Mouse (Mus musculus): Measurements from ENCODE around the gene Fmod. TPM values are rescaled to one million over a fixed set of nuclear protein-coding genes. Genes with fewer than 3 reads are reported as not detected.

Gene Fmod
- total RNA-seq, 2 experiments from 2014 or later, result 53.6 to 322 TPM

DNA sequence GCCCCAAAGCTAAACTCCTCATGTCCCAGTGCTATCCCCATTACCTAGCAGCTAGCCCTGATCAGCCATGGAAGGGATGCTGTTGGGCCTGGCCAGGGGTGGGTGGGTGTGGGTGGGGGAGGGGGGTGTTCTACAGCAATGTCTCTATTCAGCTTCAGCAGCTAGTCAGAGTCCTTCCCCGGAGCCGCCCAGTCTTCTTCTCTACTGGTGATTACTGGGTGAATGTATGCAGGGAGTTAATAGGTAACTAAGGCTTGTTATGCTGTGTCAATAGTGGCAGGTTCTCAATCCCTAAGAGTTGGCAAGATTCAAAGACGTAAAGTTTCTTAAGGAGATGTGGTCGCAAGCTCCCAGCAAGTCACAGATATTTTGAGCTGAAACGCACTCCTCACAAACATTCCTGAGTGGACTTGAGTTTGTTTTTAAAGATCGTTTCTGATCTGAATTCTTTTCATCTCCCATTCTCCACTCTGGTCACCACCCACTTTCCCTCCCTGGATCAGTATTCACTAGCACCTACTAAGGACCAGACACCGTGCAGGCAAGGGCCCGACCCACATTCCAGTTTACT is 33.1 kb downstream of the Fmod start:
- intact Hi-C loops (cut with DNase I), result no loop called here
- H3K4me3 ChIP-seq, result no peak overlapping the region
- TF ChIP-seq CTCF (IDR thresholded peaks at IDR 0.05), result no peak
- no peak overlapping the region for H3K27ac ChIP-seq
- no peak for DNase-seq

- H3K27ac ChIP-seq, result peak overlapping the region; percentile 51
Measured at GRCm38 (mm10) chr1:134071411-134072018, 34.5 kb downstream of the Fmod start.

GRCm38 (mm10) chr1:134073061-134073564 is 36.1 kb downstream of the Fmod start:
- DNase-seq, result no peak
- Histone ChIP-seq H3K4me3 (no peak overlapping the region), H3K27ac (peak overlapping the region; percentile 96)
- intact Hi-C loops (cut with DNase I), result no loop called here
- no peak for TF ChIP-seq CTCF (IDR thresholded peaks at IDR 0.05)

More at GRCm38 (mm10) chr1:134071411-134072018, 34.5 kb downstream of the Fmod start:
- DNase-seq, result no peak
- intact Hi-C loops (cut with DNase I), result no loop called here
- no peak for TF ChIP-seq CTCF (IDR thresholded peaks at IDR 0.05)
- H3K4me3 ChIP-seq, result no peak overlapping the region

- TF ChIP-seq CTCF (IDR thresholded peaks at IDR 0.05), result no peak
- intact Hi-C loops (cut with DNase I), result no loop called here
- DNase-seq, result no peak
- H3K27ac ChIP-seq, result peak overlapping the region; percentile 96
- no peak overlapping the region for H3K4me3 ChIP-seq
Measured at GRCm38 (mm10) chr1:134073658-134074057, 36.6 kb downstream of the Fmod start.

DNA sequence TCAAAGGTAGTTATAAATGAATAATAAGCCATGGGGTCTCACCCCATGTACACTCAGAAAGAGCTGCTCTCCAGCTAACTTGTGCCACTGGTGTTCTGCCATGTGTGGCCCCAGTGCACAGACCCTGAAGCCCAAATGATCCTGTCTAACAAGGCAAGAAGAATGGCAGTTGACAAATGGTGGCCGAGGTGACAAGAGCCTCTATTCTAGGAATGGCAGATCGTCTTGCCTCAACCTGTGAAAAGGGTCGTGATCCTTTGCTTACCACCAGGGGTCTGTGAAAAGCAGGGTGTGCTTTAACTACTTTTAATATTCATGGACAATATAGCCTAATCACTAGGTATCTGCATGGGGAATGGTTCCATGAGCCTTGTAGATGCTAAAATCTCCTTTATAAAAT is 37.1 kb downstream of the Fmod start:
- H3K27ac ChIP-seq, result peak overlapping the region; percentile 96; the same call in 1 of the 2 replicates
- DNase-seq, result no peak
- TF ChIP-seq CTCF (IDR thresholded peaks at IDR 0.05), result no peak
- intact Hi-C loops (cut with DNase I), result no loop called here
- no peak overlapping the region; the same call in 1 of the 2 replicates for H3K4me3 ChIP-seq

DNA sequence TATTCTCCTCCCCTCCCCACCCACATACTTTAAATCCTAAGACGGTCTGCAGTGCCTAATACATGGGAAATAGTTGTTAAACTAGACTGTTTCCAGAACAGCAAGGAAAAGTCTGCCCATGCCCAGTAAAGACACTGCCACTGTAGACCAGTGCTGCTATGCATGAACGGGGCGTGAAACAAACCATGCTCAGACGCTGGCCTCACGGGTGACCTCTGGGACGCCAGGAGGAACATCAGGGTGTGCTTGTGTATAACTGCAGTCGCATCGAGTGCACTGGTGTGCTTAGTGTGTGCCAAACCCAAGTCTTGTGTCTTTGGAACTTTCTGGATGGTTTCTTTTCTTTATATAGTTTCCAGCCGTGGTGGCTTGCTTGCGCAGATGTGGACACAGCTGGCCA is 37.6 kb downstream of the Fmod start:
- intact Hi-C loops (cut with DNase I), result no loop called here
- Histone ChIP-seq H3K4me3 (peak overlapping the region; percentile 85), H3K27ac (peak overlapping the region; percentile 96; the same call in 1 of the 2 replicates)
- TF ChIP-seq CTCF (IDR thresholded peaks at IDR 0.05), result no peak
- DNase-seq, result no peak

DNA sequence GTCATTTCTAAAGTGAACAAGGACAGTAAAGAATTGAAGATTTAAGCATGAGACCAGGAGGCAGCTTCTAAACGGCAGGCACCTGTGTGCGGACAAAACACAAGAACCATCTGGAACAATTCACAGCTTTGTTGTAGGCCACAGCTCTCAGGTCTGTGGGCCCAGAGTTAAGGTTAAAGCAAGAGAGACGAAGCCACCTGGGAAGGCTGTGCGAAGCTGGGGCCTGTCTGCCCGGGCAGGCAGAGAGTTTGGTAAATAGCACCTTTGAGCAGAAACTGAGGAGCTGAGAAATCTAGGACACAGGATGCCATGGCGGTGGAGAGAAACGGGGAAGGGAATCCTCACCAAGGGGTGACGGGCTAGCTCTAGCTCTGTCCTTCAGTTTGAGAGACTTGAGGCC is 38.5 kb downstream of the Fmod start:
- H3K4me3 ChIP-seq, result peak overlapping the region; percentile 85
- intact Hi-C loops (cut with DNase I), result no loop called here
- TF ChIP-seq CTCF (IDR thresholded peaks at IDR 0.05), result no peak
- H3K27ac ChIP-seq, result peak overlapping the region; percentile 96
- DNase-seq, result no peak

- Histone ChIP-seq H3K4me3 (peak overlapping the region; percentile 85), H3K27ac (peak overlapping the region; percentile 96)
- intact Hi-C loops (cut with DNase I), result no loop called here
- no peak for TF ChIP-seq CTCF (IDR thresholded peaks at IDR 0.05)
- no peak for DNase-seq
Measured at GRCm38 (mm10) chr1:134076789-134077188, 39.7 kb downstream of the Fmod start.

DNA sequence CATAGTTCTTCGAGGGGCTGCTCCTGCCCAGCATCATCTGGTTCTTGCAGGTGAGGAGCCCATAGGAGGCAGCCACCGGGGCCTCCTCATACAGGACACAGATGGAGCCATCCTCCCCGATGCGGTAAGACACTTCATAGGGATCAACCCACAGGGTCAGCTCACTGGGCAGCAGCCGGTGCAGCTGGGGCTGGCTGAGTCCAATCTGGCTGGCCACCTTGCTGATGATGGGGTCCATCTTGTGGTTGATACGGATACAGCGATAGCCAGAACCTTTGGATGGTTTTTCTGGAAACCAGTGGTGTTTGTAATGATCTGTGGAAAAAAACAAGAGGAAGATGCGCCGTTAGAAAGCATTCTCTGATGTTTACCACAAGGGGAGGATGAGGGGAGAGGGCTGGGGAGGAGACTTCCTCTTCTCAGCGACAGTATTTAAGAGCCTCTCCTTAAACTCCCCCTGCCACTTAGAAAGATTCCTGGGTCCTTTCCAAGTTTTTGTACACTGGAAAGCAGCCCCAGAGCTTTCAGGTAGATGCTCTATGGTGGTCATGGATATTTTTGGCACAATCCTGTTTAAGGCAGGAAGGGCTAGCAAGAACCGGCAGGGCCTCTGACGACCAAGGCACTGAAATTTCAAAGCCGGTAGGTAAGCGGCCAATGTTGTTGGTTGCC is 40.5 kb downstream of the Fmod start:
- intact Hi-C loops (cut with DNase I), result loop anchor here (2.0 kb wide), 1 partner anchor 17 kb away; no protein-coding TSS in a partner anchor
- Histone ChIP-seq H3K4me3 (peak overlapping the region; percentile 85), H3K27ac (peak overlapping the region; percentile 96)
- DNase-seq, result peak; percentile 68
- TF ChIP-seq CTCF (IDR thresholded peaks at IDR 0.05), result peak; percentile 40; the same call in 1 of the 2 replicates

DNA sequence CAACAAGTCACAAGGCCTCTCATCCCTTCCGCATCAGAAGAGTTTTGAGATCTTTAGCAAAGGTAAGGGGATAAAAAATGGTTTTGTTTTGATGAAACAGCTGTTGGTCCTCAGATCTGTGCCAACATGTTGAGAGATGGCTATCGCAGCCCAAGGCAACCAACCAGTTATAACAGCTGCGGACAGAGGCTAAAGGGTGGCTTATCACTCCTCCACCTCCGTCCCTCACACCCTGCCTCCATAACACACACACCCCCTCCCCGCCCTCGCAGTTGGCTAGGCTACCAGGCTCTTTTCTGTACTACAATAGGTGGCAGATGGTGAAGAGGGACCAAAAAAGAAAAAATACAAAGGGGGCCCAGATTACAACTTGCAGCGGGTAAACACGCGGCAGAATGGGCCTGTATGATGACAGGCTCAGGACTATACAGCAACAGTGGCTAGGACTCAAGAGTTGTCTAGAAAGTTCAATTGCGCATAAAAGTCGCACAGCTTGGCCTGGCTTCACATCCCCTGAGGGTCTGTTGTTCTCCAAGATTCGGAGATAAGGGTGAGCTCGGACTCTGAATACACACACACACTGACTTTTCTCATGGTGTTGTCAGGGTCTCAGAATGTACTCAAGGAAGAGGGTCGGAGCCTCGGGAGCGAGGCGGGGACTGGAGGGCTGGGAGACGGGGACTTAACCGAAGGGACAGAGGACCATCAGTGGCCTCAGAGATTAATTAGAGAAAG is 41.2 kb downstream of the Fmod start:
- Histone ChIP-seq H3K4me3 (peak overlapping the region; percentile 85), H3K27ac (peak overlapping the region; percentile 96)
- intact Hi-C loops (cut with DNase I), result loop anchor here (2.0 kb wide), 1 partner anchor 17 kb away; no protein-coding TSS in a partner anchor
- no peak for TF ChIP-seq CTCF (IDR thresholded peaks at IDR 0.05)
- DNase-seq, result peak; percentile 48

DNA sequence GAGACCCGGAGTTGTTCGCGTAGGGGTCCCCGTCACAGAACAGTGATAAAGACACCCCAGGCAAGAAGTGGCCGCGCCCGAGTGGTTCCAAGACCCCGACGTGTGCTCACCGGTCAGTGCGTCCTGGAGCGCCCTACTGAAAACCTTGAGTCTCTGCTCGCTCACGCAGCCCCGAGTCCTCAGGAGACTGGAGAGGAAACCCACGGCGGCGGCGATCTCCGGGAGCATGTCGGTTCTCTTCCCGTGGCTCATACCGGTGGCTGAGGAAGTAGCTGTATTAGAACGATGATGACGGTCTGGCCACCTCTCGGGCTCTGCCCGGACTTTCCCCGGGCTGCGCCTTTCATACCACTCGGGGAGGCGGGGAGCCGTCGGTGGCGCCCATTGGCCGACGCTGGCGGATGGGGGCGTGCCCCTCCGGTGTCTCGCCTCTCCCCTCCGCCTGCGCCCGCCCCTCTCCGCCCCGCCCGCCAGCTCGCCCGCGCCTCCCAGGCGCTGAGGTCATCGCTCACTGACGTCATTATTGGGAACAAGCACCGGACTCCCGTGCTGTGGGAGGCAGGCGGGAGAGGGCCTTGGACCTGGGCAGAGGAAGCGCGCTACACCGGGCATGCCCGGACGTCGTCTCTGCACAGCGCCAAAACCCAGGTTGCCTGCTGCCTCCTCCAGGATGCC is 41.9 kb downstream of the Fmod start, which contains the start of gene Btg2:
TSS of gene Btg2 (minus strand) at position 319 of the 675 bp plus-strand sequence.
- DNase-seq, result peak; percentile 99
- Histone ChIP-seq H3K27ac (peak within 1 kb of the TSS; percentile 96), H3K4me3 (peak within 1 kb of the TSS; percentile 85)
- intact Hi-C loops (cut with DNase I), result loop anchor here (1.0 to 2.0 kb wide), 2 partner anchors 18 to 20 kb away; no protein-coding TSS in a partner anchor
- no peak for TF ChIP-seq CTCF (IDR thresholded peaks at IDR 0.05)

Data from gastrocnemius, adult 2 months (tissue).